Mouse (Mus musculus) spleen, adult 2 months (tissue): ENCODE measurements around the gene Zfyve1. TPM values are rescaled to one million over a fixed set of nuclear protein-coding genes. Genes with fewer than 3 reads are reported as not detected.

Experiments
- DNase-seq, 2 experiments: peaks; one replicate each; pipeline versions ENCODE4 v3.0.0 to v3.0.0-alpha.2; 2012 to 2021; ENCODE audit warnings: low spot score in 2 of 2, low read depth in 1 of 2
- H3K27ac ChIP-seq: fragments of 200-500 bp; 2 replicates; pipeline ENCODE4 v1.5.1; 2012; ENCODE audit warnings: low read length, inconsistent platforms; ENCODE audit not compliant: insufficient read depth
- H3K27me3 ChIP-seq: fragments of 200-500 bp; 2 replicates; pipeline ENCODE4 v1.6.1; 2012; ENCODE audit warnings: mild to moderate bottlenecking, moderate library complexity, low read length, inconsistent platforms; ENCODE audit not compliant: control insufficient read depth, insufficient read depth
- H3K36me3 ChIP-seq: fragments of 200-500 bp; 2 replicates; pipeline ENCODE4 v1.6.1; 2012; ENCODE audit warnings: mild to moderate bottlenecking, low read length, inconsistent platforms; ENCODE audit not compliant: control insufficient read depth, insufficient read depth
- H3K4me1 ChIP-seq: fragments of 200-500 bp; 2 replicates; pipeline ENCODE4 v1.6.1; 2011; ENCODE audit warnings: inconsistent platforms; ENCODE audit not compliant: control insufficient read depth, insufficient read depth, insufficient read length
- H3K4me3 ChIP-seq: fragments of 200-500 bp; 2 replicates; pipeline ENCODE4 v1.5.1; 2011; ENCODE audit warnings: mild to moderate bottlenecking, inconsistent platforms; ENCODE audit not compliant: insufficient read depth, insufficient read length; ENCODE audit errors: extremely low read depth
- CTCF ChIP-seq: fragments of 200-500 bp; IDR thresholded peaks from 2 replicates; pipeline ENCODE4 v1.5.1; 2011; ENCODE audit warnings: mild to moderate bottlenecking, inconsistent platforms; ENCODE audit not compliant: insufficient read depth, insufficient read length, insufficient replicate concordance; ENCODE audit errors: extremely low read depth
- POLR2A ChIP-seq: fragments of 200-500 bp; IDR thresholded peaks from 2 replicates; pipeline ENCODE4 v1.6.1; 2011; ENCODE audit warnings: low read depth, low read length, inconsistent platforms
- WGBS: fragments of 180-500 bp; shearing (Covaris S2); methylation state at CpG from one replicate; pipeline ENCODE4 v1.1.7; 2018; 5-methylcytosine and 5-hydroxymethylcytosine counted together
- polyA plus RNA-seq: library from polyadenylated mRNA; depleted of rRNA; stranded (reverse); fragments of >200 nt; gene quantifications from 2 replicates; pipeline ENCODE4 v1.2.3, GENCODE M21; 2012

Zfyve1 gene
- polyA plus RNA-seq, 1 experiment: 26.5 TPM

- no peak for DNase-seq
- no peak overlapping the region for H3K27ac ChIP-seq
- H3K27me3 ChIP-seq: no peaks in the 10 kb centered on the region
- TF ChIP-seq POLR2A: no peak
- TF ChIP-seq CTCF: no peak
- H3K4me1 ChIP-seq: no peaks in the 10 kb centered on the region
- H3K36me3 ChIP-seq: no peaks in the 10 kb centered on the region
- no peak overlapping the region for H3K4me3 ChIP-seq
- 82% methylated on average over 4 of the region's 4 CpGs for WGBS
These were observed 82.8 kb downstream of the Zfyve1 start for GRCm38 (mm10) chr12:83514216-83514615.

- Histone ChIP-seq H3K4me3 (no peak overlapping the region), H3K4me1 (no peaks in the 10 kb centered on the region), H3K27me3 (no peaks in the 10 kb centered on the region), H3K36me3 (no peaks in the 10 kb centered on the region), H3K27ac (no peak overlapping the region)
- no peak for DNase-seq
- TF ChIP-seq POLR2A (no peak), CTCF (no peak)
- 61% methylated on average over 5 of the region's 5 CpGs for WGBS
These were observed 83.8 kb downstream of the Zfyve1 start for GRCm38 (mm10) chr12:83513185-83513584.

GRCm38 (mm10) chr12:83512783-83513182 is 84.2 kb downstream of the Zfyve1 start:
- no peak for TF ChIP-seq CTCF
- no peak for TF ChIP-seq POLR2A
- H3K27me3 ChIP-seq: no peaks in the 10 kb centered on the region
- no peaks in the 10 kb centered on the region for H3K36me3 ChIP-seq
- no peak overlapping the region for H3K27ac ChIP-seq
- no peaks in the 10 kb centered on the region for H3K4me1 ChIP-seq
- no peak overlapping the region for H3K4me3 ChIP-seq
- 48% methylated on average over 4 of the region's 4 CpGs for WGBS
- DNase-seq: no peak

GRCm38 (mm10) chr12:83510586-83510985 is 86.4 kb downstream of the Zfyve1 start:
- no peak overlapping the region for H3K4me3 ChIP-seq
- no peak for TF ChIP-seq CTCF
- TF ChIP-seq POLR2A: no peak
- no peaks in the 10 kb centered on the region for H3K36me3 ChIP-seq
- H3K27me3 ChIP-seq: no peaks in the 10 kb centered on the region
- WGBS: 83% methylated on average over 5 of the region's 5 CpGs
- no peak overlapping the region for H3K27ac ChIP-seq
- no peak for DNase-seq
- H3K4me1 ChIP-seq: no peaks in the 10 kb centered on the region

- no peak for TF ChIP-seq POLR2A
- no peak for TF ChIP-seq CTCF
- Histone ChIP-seq H3K27ac (no peak overlapping the region), H3K4me1 (no peaks in the 10 kb centered on the region), H3K27me3 (no peaks in the 10 kb centered on the region; the same call in 1 of the 2 replicates), H3K36me3 (no peaks in the 10 kb centered on the region), H3K4me3 (no peak overlapping the region)
- 83% methylated on average over 10 of the region's 10 CpGs for WGBS
- no peak for DNase-seq
These were observed 90.5 kb downstream of the Zfyve1 start for GRCm38 (mm10) chr12:83506543-83506942.

- Histone ChIP-seq H3K4me1 (no peaks in the 10 kb centered on the region), H3K27me3 (no peaks in the 10 kb centered on the region; the same call in 1 of the 2 replicates), H3K27ac (no peak overlapping the region), H3K4me3 (no peak overlapping the region), H3K36me3 (no peaks in the 10 kb centered on the region)
- peak; percentile 50; the same call in 1 of the 2 replicates for TF ChIP-seq CTCF
- TF ChIP-seq POLR2A: no peak
- WGBS: 9% methylated on average over 9 of the region's 9 CpGs
- DNase-seq: peak in 1 of 2 experiments; percentile 22
These were observed 94.8 kb downstream of the Zfyve1 start for GRCm38 (mm10) chr12:83502190-83502589.

- no peaks in the 10 kb centered on the region for H3K4me1 ChIP-seq
- no peak for DNase-seq
- TF ChIP-seq CTCF (no peak), POLR2A (no peak)
These were observed 97.8 kb downstream of the Zfyve1 start for GRCm38 (mm10) chr12:83499256-83499655.

More at GRCm38 (mm10) chr12:83499256-83499655, 97.8 kb downstream of the Zfyve1 start:
- no peaks in the 10 kb centered on the region; the same call in 1 of the 2 replicates for H3K27me3 ChIP-seq
- no peak overlapping the region for H3K4me3 ChIP-seq
- no peak overlapping the region for H3K27ac ChIP-seq
- no peaks in the 10 kb centered on the region for H3K36me3 ChIP-seq
- 87% methylated on average over 5 of the region's 5 CpGs for WGBS
